Mouse (Mus musculus) heart, postnatal 0 days (tissue): ENCODE results near the gene Alkbh6.

ENCODE experiments used
- CTCF ChIP-seq: IDR thresholded peaks from 2 replicates; pipeline ENCODE4 v1.5.1; 2016; ENCODE audit warnings: antibody characterized with exemption, control low read depth, low read depth
- EP300 ChIP-seq: IDR thresholded peaks from 2 replicates; pipeline ENCODE4 v1.6.1; 2016; ENCODE audit warnings: antibody characterized with exemption, low read depth

DNA sequence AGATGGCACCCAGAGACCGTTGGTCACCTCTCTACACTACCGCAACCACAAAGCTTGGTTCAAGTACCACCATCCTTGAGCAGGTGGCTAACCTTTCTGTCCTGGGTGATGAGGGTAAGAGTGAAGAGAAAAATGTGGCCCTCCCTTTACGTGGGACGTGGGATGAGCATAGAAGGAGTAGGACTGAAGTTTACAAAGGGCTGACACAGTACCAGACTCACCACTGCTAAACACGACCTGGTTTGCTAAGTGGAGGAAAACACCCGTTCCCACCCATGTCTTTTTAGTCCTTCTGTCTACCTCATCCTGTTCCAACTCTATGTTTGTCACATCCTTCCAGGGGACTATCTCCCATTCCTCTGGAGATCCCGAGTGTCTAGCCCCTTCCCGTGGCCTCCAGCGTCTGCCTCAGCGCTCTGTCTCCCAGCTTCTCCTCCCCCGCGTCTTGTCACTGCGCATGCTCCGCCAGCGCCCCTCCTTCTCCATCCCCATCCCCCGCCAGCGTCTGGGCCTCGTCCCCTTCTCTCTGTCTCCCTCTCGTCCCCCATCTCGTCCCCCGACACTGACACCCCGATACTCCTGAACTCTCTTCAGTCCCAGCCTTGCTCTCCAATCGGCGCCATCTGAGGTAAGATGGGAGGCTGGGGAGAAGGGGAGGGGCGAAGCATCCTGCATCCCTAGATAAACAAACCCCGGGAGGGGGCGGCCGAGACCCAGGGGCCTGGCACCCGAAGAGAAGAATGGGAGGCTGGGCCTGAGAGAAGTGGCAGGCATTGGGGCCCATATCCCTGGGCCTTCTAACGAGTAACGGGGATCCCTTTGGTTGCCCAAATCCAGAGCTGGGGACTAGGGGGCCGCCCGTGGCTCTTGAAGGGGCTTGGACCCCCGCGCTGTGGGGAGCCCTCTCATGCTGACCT is 17.0 kb upstream of the Alkbh6 start, which contains the start of gene Clip3:
- TF ChIP-seq CTCF = no peak
- no peak for TF ChIP-seq EP300
